Comparison of ENCODE assay signal across 10 mouse cellular contexts in genomic region chr17:46933557-46934348, GRCm38 (mm10). TPM values are rescaled to one million over a fixed set of nuclear protein-coding genes. Genes with fewer than 3 reads are reported as not detected.
A peak's percentile ranks its signal among the peaks of the same experiment; 100 is the strongest.
DNase-seq lines count a peak whose midpoint lies in the region; ATAC-seq and TF ChIP-seq lines count a peak whose summit lies in the region.
"Had no signal": no experiment of that assay in that cellular context is flagged by ENCODE, and none has a peak within 500 bp of the region (broad histone marks: within the 10 kb centered on the region; RNA-seq: fewer than 3 reads in every experiment).

No protein-coding gene starts in this region.

- no peaks in the 10 kb centered on the region for H3K79me2 ChIP-seq in heart, adult 2 months (replicated peaks; ENCODE audit: control insufficient read depth, insufficient read depth, low read length)

- H3K4me1 ChIP-seq in heart, adult 2 months (ENCODE audit: control insufficient read depth, insufficient read depth, low read length): no peaks in the 10 kb centered on the region
- H3K4me1 ChIP-seq in bone marrow macrophage, adult 2 months (ENCODE audit: control insufficient read depth, insufficient read depth, low read length): peaks cover 15% of the 10 kb centered on the region
- H3K4me1 ChIP-seq: embryonic facial prominence, embryonic 13.5 days; megakaryocyte, embryonic 14.5 days had no signal

- peak; percentile 59 for ATAC-seq in erythroblast, adult 5-6 weeks (replicated peaks; ENCODE audit: low FRiP score, poor library complexity, severe bottlenecking)

- peak; percentile 41 to 62 for DNase-seq in heart, adult 2 months
- DNase-seq in heart, postnatal 25 days (ENCODE audit: low spot score): no peak
- peak; percentile 58 for DNase-seq in CD4-positive helper T cell, adult 2 months (ENCODE audit: low read depth, low spot score)
- peak; percentile 4 for DNase-seq in large intestine, adult 2 months (ENCODE audit: low read depth, low spot score)
- peak; percentile 40 to 57 for DNase-seq in lung, postnatal 4 days
- DNase-seq in spleen, postnatal 4 days (ENCODE audit: low spot score in 2 of 2): peak; percentile 46 to 81

- no peak for TF ChIP-seq POLR2A in heart, adult 2 months (IDR thresholded peaks at IDR 0.05; ENCODE audit: insufficient read depth, low read depth, low read length)
- TF ChIP-seq POLR2A in bone marrow macrophage, adult 2 months (IDR thresholded peaks at IDR 0.05; ENCODE audit: borderline replicate concordance, low read depth, low read length): no peak

- intact Hi-C loops in heart, adult 2 months (cut with DNase I): no loop called here
- intact Hi-C loops in heart, postnatal 25 days (cut with DNase I): loop anchor here (2.0 kb wide), 1 partner anchor 99 kb away; no protein-coding TSS in a partner anchor

- 77% methylated on average over 19 of the region's 19 CpGs for WGBS in heart, adult 2 months
- WGBS in large intestine, adult 2 months: 83% methylated on average over 19 of the region's 19 CpGs

- H3K36me3 ChIP-seq in heart, adult 2 months (ENCODE audit: control insufficient read depth, insufficient read depth, low read length): no peaks in the 10 kb centered on the region

- peak; percentile 82 for TF ChIP-seq CTCF in heart, adult 2 months (IDR thresholded peaks at IDR 0.05)
- TF ChIP-seq CTCF in bone marrow macrophage, adult 2 months (IDR thresholded peaks at IDR 0.05; ENCODE audit: low read depth, low read length): peak; percentile 45

- TF ChIP-seq EP300 in heart, adult 2 months (IDR thresholded peaks at IDR 0.05; ENCODE audit: insufficient read depth, low read depth, low read length): no peak

- H3K4me3 ChIP-seq in heart, adult 2 months: no peak overlapping the region
- peak overlapping the region; percentile 58; the same call in 1 of the 2 replicates for H3K4me3 ChIP-seq in bone marrow macrophage, adult 2 months (ENCODE audit: insufficient read depth, low read length)
- H3K4me3 ChIP-seq: embryonic facial prominence, embryonic 13.5 days; megakaryocyte, embryonic 14.5 days had no signal

- no peaks in the 10 kb centered on the region for H3K27me3 ChIP-seq in heart, adult 2 months (ENCODE audit: control insufficient read depth, insufficient read depth, low read length)
- H3K27me3 ChIP-seq: embryonic facial prominence, embryonic 13.5 days; megakaryocyte, embryonic 14.5 days had no signal

- no peak overlapping the region for H3K9ac ChIP-seq in heart, adult 2 months (ENCODE audit: low read depth, low read length)
- H3K9ac ChIP-seq: embryonic facial prominence, embryonic 13.5 days had no signal

- no peak overlapping the region for H3K27ac ChIP-seq in heart, adult 2 months
- H3K27ac ChIP-seq in bone marrow macrophage, adult 2 months (ENCODE audit: insufficient read depth, low read depth, low read length): peak overlapping the region; percentile 94
- H3K27ac ChIP-seq: embryonic facial prominence, embryonic 13.5 days had no signal

RNA-seq across cellular contexts. Expression of gene Prph2, which starts 23.5 kb away (rescaled TPM):
- not detected for total RNA-seq in heart, adult 2 months (2021)
- not detected in 2 replicates for polyA plus RNA-seq in heart, adult 2 months (2012; rRNA removed)
- not detected for total RNA-seq in heart, postnatal 25 days (2021)
- polyA plus RNA-seq in bone marrow macrophage, adult 2 months (2012; ENCODE audit: insufficient read depth, insufficient read length, missing spikeins): not detected in 2 replicates
- not detected in 2 replicates for total RNA-seq in erythroblast, adult 5-6 weeks (2015; ENCODE audit: low replicate concordance)
- total RNA-seq in erythroblast, adult 5-6 weeks (2017; ENCODE audit: low replicate concordance): not detected in 2 replicates
- not detected in 2 replicates for polyA plus RNA-seq in large intestine, adult 2 months (2012; rRNA removed)
- polyA plus RNA-seq: embryonic facial prominence, embryonic 13.5 days had no signal

RNA-seq across cellular contexts. Expression of gene Tbcc, which starts 43.3 kb away (rescaled TPM):
- 10 to 100 TPM; 16.3 TPM for total RNA-seq in heart, adult 2 months (2021)
- polyA plus RNA-seq in heart, adult 2 months (2012; rRNA removed): 12.7 and 13.3 TPM in 2 replicates
- total RNA-seq in heart, postnatal 25 days (2021): 10 to 100 TPM; 15.5 to 17.7 TPM
- polyA plus RNA-seq in bone marrow macrophage, adult 2 months (2012; ENCODE audit: insufficient read depth, insufficient read length, missing spikeins): 11.4 and 13.6 TPM in 2 replicates
- 2.3 and 8.1 TPM in 2 replicates for total RNA-seq in erythroblast, adult 5-6 weeks (2015; ENCODE audit: low replicate concordance)
- 1.7 and 5.4 TPM in 2 replicates for total RNA-seq in erythroblast, adult 5-6 weeks (2017; ENCODE audit: low replicate concordance)
- polyA plus RNA-seq in large intestine, adult 2 months (2012; rRNA removed): 16.0 and 18.2 TPM in 2 replicates
